Mouse (Mus musculus) embryonic facial prominence, embryonic 10.5 days (tissue): ENCODE data around the gene Ephx3. TPM values are rescaled to one million over a fixed set of nuclear protein-coding genes. Genes with fewer than 3 reads are reported as not detected.
"Not testable (repeated sequence)": the region's sequence is repeated elsewhere in the genome, so short reads cannot be mapped to it uniquely, and the experiment has no call there.

ENCODE experiments used
- DNase-seq: peaks from one replicate; pipeline ENCODE4 v3.0.0-alpha.2; 2017; ENCODE audit warnings: low spot score
- H3K27ac ChIP-seq: fragments of 300-500 bp; sonication (generic); replicated peaks from 2 replicates; pipeline ENCODE4 v1.5.1; 2016; ENCODE audit warnings: mild to moderate bottlenecking
- H3K27me3 ChIP-seq: fragments of 300-500 bp; sonication (generic); replicated peaks from 2 replicates; pipeline ENCODE4 v1.6.1; 2016; ENCODE audit warnings: low read depth, mild to moderate bottlenecking; ENCODE audit not compliant: poor library complexity, severe bottlenecking
- H3K36me3 ChIP-seq: fragments of 300-500 bp; sonication (generic); replicated peaks from 2 replicates; pipeline ENCODE4 v1.6.1; 2016; ENCODE audit warnings: mild to moderate bottlenecking, moderate library complexity
- H3K4me1 ChIP-seq: fragments of 300-500 bp; sonication (generic); 2 replicates; pipeline ENCODE4 v1.6.1; 2016
- H3K4me3 ChIP-seq: fragments of 300-500 bp; sonication (generic); 2 replicates; pipeline ENCODE4 v1.5.1; 2016; ENCODE audit warnings: mild to moderate bottlenecking, moderate library complexity
- H3K9me3 ChIP-seq: fragments of 300-500 bp; sonication (generic); 2 replicates; pipeline ENCODE4 v1.6.1; 2016; ENCODE audit warnings: mild to moderate bottlenecking
- WGBS: fragments of 180-500 bp; shearing (Covaris S2); methylation state at CpG from one replicate; pipeline ENCODE4 v1.1.7; 2016; 5-methylcytosine and 5-hydroxymethylcytosine counted together
- polyA plus RNA-seq: library from polyadenylated mRNA; unstranded; fragments of >200 nt; fragmentation: Nextera tagmentation; extraction: Ambion mirVana; gene quantifications from 2 replicates; pipeline ENCODE4 v1.2.1, GENCODE M21; 2016

The Ephx3 gene
- 0.12 TPM in 1 of 2 replicates, not detected in the other for polyA plus RNA-seq

- no peak within 1 kb of the TSS; the same call in 1 of the 2 replicates for H3K27ac ChIP-seq
- WGBS: 6% methylated on average over 42 of the region's 42 CpGs
These were observed at the start of gene Ephx3 for GRCm38 (mm10) chr17:32188863-32189636. Gene Ephx3, minus strand, starts transcription at chr17:32189549.

GRCm38 (mm10) chr17:32238589-32238988 lies 49.2 kb upstream of the Ephx3 start:
- no peaks in the 10 kb centered on the region for H3K27me3 ChIP-seq

More at GRCm38 (mm10) chr17:32188863-32189636, at the start of gene Ephx3:
- peak; percentile 43 for DNase-seq
- Histone ChIP-seq H3K4me3 (peak within 1 kb of the TSS; percentile 56), H3K9me3 (no peaks in the 10 kb centered on the region), H3K36me3 (no peaks in the 10 kb centered on the region; the same call in 1 of the 2 replicates), H3K27me3 (peaks cover 36% of the 10 kb centered on the region), H3K4me1 (peaks cover 18% of the 10 kb centered on the region)

GRCm38 (mm10) chr17:32235534-32236191 lies 46.3 kb upstream of the Ephx3 start:
- peaks cover 35% of the 10 kb centered on the region for H3K36me3 ChIP-seq
- no peaks in the 10 kb centered on the region for H3K27me3 ChIP-seq
- peaks cover 18% of the 10 kb centered on the region for H3K4me1 ChIP-seq
- WGBS: 75% methylated on average over 5 of the region's 5 CpGs
- no peaks in the 10 kb centered on the region for H3K9me3 ChIP-seq
- peak; percentile 47 for DNase-seq
- no peak overlapping the region for H3K27ac ChIP-seq
- no peak overlapping the region for H3K4me3 ChIP-seq

More at GRCm38 (mm10) chr17:32238589-32238988, 49.2 kb upstream of the Ephx3 start:
- Histone ChIP-seq H3K4me1 (peaks cover 18% of the 10 kb centered on the region), H3K36me3 (peaks cover 42% of the 10 kb centered on the region), H3K27ac (no peak overlapping the region), H3K4me3 (no peak overlapping the region), H3K9me3 (no peaks in the 10 kb centered on the region)
- no peak for DNase-seq
- WGBS: 47% methylated on average over 1 of the region's 1 CpGs

- no peaks in the 10 kb centered on the region for H3K9me3 ChIP-seq
- peaks cover 40% of the 10 kb centered on the region for H3K36me3 ChIP-seq
- H3K27ac ChIP-seq: no peak overlapping the region
- peaks cover 13% of the 10 kb centered on the region for H3K4me1 ChIP-seq
- no peak overlapping the region for H3K4me3 ChIP-seq
- H3K27me3 ChIP-seq: no peaks in the 10 kb centered on the region
- DNase-seq: no peak
These were observed 43.8 kb upstream of the Ephx3 start for GRCm38 (mm10) chr17:32233174-32233573.

- Histone ChIP-seq H3K27me3 (no peaks in the 10 kb centered on the region), H3K4me1 (no peaks in the 10 kb centered on the region), H3K27ac (no peak overlapping the region), H3K4me3 (no peak overlapping the region), H3K36me3 (peaks cover 65% of the 10 kb centered on the region), H3K9me3 (no peaks in the 10 kb centered on the region)
- no peak for DNase-seq
- WGBS: 98% methylated on average over 4 of the region's 4 CpGs
These were observed 39.9 kb upstream of the Ephx3 start for GRCm38 (mm10) chr17:32229256-32229655.

- 75% methylated on average over 3 of the region's 3 CpGs for WGBS
- no peak overlapping the region for H3K4me3 ChIP-seq
- H3K4me1 ChIP-seq: no peaks in the 10 kb centered on the region
- H3K9me3 ChIP-seq: no peaks in the 10 kb centered on the region
- DNase-seq: no peak
- no peaks in the 10 kb centered on the region for H3K27me3 ChIP-seq
- peaks cover 100% of the 10 kb centered on the region for H3K36me3 ChIP-seq
- no peak overlapping the region for H3K27ac ChIP-seq
These were observed 31.5 kb upstream of the Ephx3 start for GRCm38 (mm10) chr17:32220873-32221272.

GRCm38 (mm10) chr17:32215587-32215986 lies 26.2 kb upstream of the Ephx3 start:
- H3K4me1 ChIP-seq, H3K27me3 ChIP-seq, H3K27ac ChIP-seq, DNase-seq, H3K4me3 ChIP-seq, H3K9me3 ChIP-seq: not testable (repeated sequence)
- H3K36me3 ChIP-seq: peaks cover 100% of the 10 kb centered on the region
- WGBS: 76% methylated on average over 4 of the region's 4 CpGs

GRCm38 (mm10) chr17:32211554-32211953 lies 22.2 kb upstream of the Ephx3 start:
- not testable (repeated sequence) for DNase-seq

GRCm38 (mm10) chr17:32209752-32210151 lies 20.4 kb upstream of the Ephx3 start:
- Histone ChIP-seq H3K4me1 (peaks cover 16% of the 10 kb centered on the region), H3K9me3 (no peaks in the 10 kb centered on the region), H3K36me3 (peaks cover 100% of the 10 kb centered on the region), H3K4me3 (no peak overlapping the region), H3K27me3 (no peaks in the 10 kb centered on the region), H3K27ac (no peak overlapping the region)
- WGBS: 62% methylated on average over 3 of the region's 3 CpGs
- peak; percentile 62 for DNase-seq

More at GRCm38 (mm10) chr17:32211554-32211953, 22.2 kb upstream of the Ephx3 start:
- Histone ChIP-seq H3K4me1 (peaks cover 16% of the 10 kb centered on the region), H3K36me3 (peaks cover 100% of the 10 kb centered on the region)
- not testable (repeated sequence) for H3K9me3 ChIP-seq, H3K27me3 ChIP-seq, H3K4me3 ChIP-seq, H3K27ac ChIP-seq
- WGBS: 92% methylated on average over 6 of the region's 6 CpGs

GRCm38 (mm10) chr17:32209144-32209543 lies 19.8 kb upstream of the Ephx3 start:
- WGBS: 75% methylated on average over 6 of the region's 6 CpGs
- peaks cover 16% of the 10 kb centered on the region for H3K4me1 ChIP-seq
- no peak overlapping the region for H3K27ac ChIP-seq
- H3K9me3 ChIP-seq: no peaks in the 10 kb centered on the region
- no peaks in the 10 kb centered on the region for H3K27me3 ChIP-seq
- peak; percentile 52 for DNase-seq
- peaks cover 100% of the 10 kb centered on the region for H3K36me3 ChIP-seq
- H3K4me3 ChIP-seq: no peak overlapping the region

GRCm38 (mm10) chr17:32207586-32208245 lies 18.4 kb upstream of the Ephx3 start:
- Histone ChIP-seq H3K36me3 (peaks cover 100% of the 10 kb centered on the region), H3K4me3 (no peak overlapping the region), H3K27me3 (no peaks in the 10 kb centered on the region), H3K4me1 (peaks cover 16% of the 10 kb centered on the region), H3K9me3 (no peaks in the 10 kb centered on the region), H3K27ac (no peak overlapping the region)
- DNase-seq: no peak
- WGBS: 83% methylated on average over 5 of the region's 5 CpGs

GRCm38 (mm10) chr17:32205345-32205744 lies 16.0 kb upstream of the Ephx3 start:
- no peaks in the 10 kb centered on the region for H3K27me3 ChIP-seq
- H3K36me3 ChIP-seq: peaks cover 100% of the 10 kb centered on the region
- peaks cover 16% of the 10 kb centered on the region for H3K4me1 ChIP-seq
- WGBS: 92% methylated on average over 3 of the region's 3 CpGs
- H3K9me3 ChIP-seq: no peaks in the 10 kb centered on the region
- no peak overlapping the region for H3K4me3 ChIP-seq
- no peak for DNase-seq
- H3K27ac ChIP-seq: no peak overlapping the region
